Mouse (Mus musculus) mouse embryonic stem cell (cell line): ENCODE data around the gene Abhd17c.

Source experiments
- in situ Hi-C, 2 experiments: fragments of 300-500 bp; cut with MboI; formaldehyde crosslinking; loops; 1 replicate in 1 of 2; 3 replicates in 1 of 2; pipeline ENCODE4 v1.14.3; 2019 to 2020; ENCODE audit warnings: low sequenced_read_pairs in 2 of 2, low pct_unique_long_range_greater_than_20kb in 1 of 2, mixed read lengths in 1 of 2; ENCODE audit not compliant: unreplicated experiment in 1 of 2

The Abhd17c gene

DNA sequence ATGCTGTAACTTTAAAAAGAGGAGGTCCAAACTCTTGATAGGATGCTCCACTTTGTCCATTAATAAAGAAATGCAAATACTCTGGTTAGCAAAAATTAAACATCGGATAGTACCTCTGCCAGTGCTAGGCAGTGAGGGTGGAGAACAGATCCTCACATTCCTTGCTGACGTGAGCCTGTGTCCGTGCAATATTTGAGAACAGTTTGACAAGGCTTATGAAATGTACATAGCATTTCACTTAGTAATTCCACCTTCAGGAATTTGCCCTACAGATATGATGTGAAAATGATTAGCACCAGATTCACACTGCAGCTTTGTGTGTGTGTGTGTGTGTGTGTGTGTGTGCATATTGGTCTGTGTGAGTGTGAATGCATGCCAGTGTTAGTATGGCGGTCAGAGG lies 60.9 kb downstream of the Abhd17c start:
- in situ Hi-C loops: no loop called here

- in situ Hi-C loops: loop anchor here (5.0 to 10.0 kb wide), 5 partner anchors 172 to 268 kb away; no protein-coding TSS in a partner anchor
Measured at GRCm38 (mm10) chr7:84089777-84090176, 61.9 kb downstream of the Abhd17c start.

DNA sequence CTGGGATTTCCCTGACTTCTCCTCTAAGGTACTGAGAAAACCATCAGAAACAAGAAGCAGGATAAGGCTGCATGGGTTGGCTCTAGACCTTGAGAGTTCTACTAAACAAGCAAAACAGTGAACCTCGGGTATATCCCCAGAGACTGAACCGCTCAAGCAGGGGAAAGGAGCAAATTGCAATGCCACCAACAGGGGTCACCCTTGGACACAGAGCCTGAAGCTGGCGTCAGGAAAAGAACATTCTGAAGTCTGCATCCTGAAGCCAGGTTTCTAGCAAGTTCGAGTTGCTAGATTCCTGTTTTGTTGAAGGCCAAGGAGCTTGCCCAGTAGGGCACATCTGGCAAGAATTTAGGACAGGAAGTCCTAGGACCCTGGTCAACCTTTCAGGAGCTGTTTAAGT lies 62.7 kb downstream of the Abhd17c start:
- in situ Hi-C loops: loop anchor here (5.0 to 10.0 kb wide), 5 partner anchors 172 to 268 kb away; no protein-coding TSS in a partner anchor

GRCm38 (mm10) chr7:84088191-84088590 lies 63.5 kb downstream of the Abhd17c start:
- in situ Hi-C loops: loop anchor here (5.0 to 10.0 kb wide), 5 partner anchors 171 to 269 kb away; no protein-coding TSS in a partner anchor

GRCm38 (mm10) chr7:84086039-84086829 lies 65.5 kb downstream of the Abhd17c start, which contains the start of gene Cemip:
Gene Cemip (minus strand): TSS chr7:84086502.
- in situ Hi-C loops: loop anchor here (5.0 to 10.0 kb wide), 5 partner anchors 169 to 271 kb away; no protein-coding TSS in a partner anchor

- in situ Hi-C loops: loop anchor here (5.0 to 10.0 kb wide), 5 partner anchors 168 to 272 kb away; no protein-coding TSS in a partner anchor
Measured at GRCm38 (mm10) chr7:84085049-84085945, 66.4 kb downstream of the Abhd17c start.

- in situ Hi-C loops: no loop called here
Measured at GRCm38 (mm10) chr7:84077257-84078013, 74.3 kb downstream of the Abhd17c start.

DNA sequence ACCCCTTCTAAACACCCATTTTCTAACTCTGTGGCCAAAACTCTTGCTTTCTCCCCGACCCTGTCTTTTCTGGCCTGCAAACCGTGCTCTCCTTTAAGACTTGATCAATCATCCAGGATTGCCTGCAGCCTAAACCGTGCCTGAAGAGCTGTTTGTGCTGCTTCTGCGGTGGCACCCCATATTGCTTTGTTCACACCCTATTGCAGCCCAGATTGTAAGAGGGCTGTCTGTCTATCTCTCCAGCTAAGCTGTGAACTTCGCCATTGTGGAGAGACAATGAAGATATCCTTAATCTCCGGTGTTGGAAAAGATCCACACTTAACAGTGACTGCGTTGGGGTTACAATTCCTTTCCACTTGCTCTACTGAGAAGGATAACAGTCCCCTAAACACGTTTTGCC lies 77.4 kb downstream of the Abhd17c start:
- in situ Hi-C loops: no loop called here

GRCm38 (mm10) chr7:84073856-84074255 lies 77.8 kb downstream of the Abhd17c start:
- in situ Hi-C loops: no loop called here

DNA sequence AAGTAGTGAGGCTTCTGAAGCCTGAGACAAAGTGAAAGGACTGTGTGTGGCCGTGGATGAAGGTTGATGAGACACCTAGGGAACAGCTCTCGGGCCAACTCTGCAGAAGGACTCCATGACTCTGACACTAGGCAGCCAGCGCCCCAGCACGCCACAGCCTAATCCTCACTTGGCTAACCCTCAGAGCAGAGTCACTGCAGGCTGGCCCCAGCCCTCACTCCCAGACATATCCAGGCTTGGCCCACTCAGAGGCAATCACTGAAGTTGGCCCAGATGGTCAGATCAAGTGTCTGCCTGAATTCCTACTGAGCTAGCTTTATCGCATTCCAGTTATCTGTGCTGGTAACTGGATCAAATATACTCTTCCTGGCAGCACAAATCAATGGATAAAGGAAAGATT lies 82.8 kb downstream of the Abhd17c start:
- in situ Hi-C loops: loop anchor here in 1 of 2 experiments (10.0 kb wide), 1 partner anchor 64 kb away; no protein-coding TSS in a partner anchor

GRCm38 (mm10) chr7:84059799-84060198 lies 91.9 kb downstream of the Abhd17c start:
- in situ Hi-C loops: loop anchor here in 1 of 2 experiments (10.0 kb wide), 1 partner anchor 55 kb away; no protein-coding TSS in a partner anchor
